Mouse (Mus musculus): ENCODE results near the gene Chchd3.

The Chchd3 gene

GRCm38 (mm10) chr6:33059735-33060576, at the start of gene Chchd3:
Gene Chchd3 (minus strand): TSS chr6:33060260.
- DNase-seq (ENCODE audit: low read depth), result peak; percentile 98

- DNase-seq (ENCODE audit: low read depth), result no peak
Measured at GRCm38 (mm10) chr6:33104661-33105060, 44.6 kb upstream of the Chchd3 start.

- no peak for DNase-seq (ENCODE audit: low read depth)
Measured at GRCm38 (mm10) chr6:33098903-33099302, 38.8 kb upstream of the Chchd3 start.

- no peak for DNase-seq (ENCODE audit: low read depth)
Measured at GRCm38 (mm10) chr6:33094671-33095233, 34.7 kb upstream of the Chchd3 start.

GRCm38 (mm10) chr6:33080186-33080585, 20.1 kb upstream of the Chchd3 start:
- no peak for DNase-seq (ENCODE audit: low read depth)

GRCm38 (mm10) chr6:33078260-33078936, 18.3 kb upstream of the Chchd3 start:
- no peak for DNase-seq (ENCODE audit: low read depth)

- no peak for DNase-seq (ENCODE audit: low read depth)
Measured at GRCm38 (mm10) chr6:33066462-33066861, 6.4 kb upstream of the Chchd3 start.

- DNase-seq (ENCODE audit: low read depth), result no peak
Measured at GRCm38 (mm10) chr6:33059276-33059675, 784 bp downstream of the Chchd3 start.

- no peak for DNase-seq (ENCODE audit: low read depth)
Measured at GRCm38 (mm10) chr6:33056392-33056791, 3.7 kb downstream of the Chchd3 start.

GRCm38 (mm10) chr6:33055663-33056062, 4.4 kb downstream of the Chchd3 start:
- peak; percentile 63 for DNase-seq (ENCODE audit: low read depth)

- no peak for DNase-seq (ENCODE audit: low read depth)
Measured at GRCm38 (mm10) chr6:33054946-33055345, 5.1 kb downstream of the Chchd3 start.

GRCm38 (mm10) chr6:33051642-33052041, 8.4 kb downstream of the Chchd3 start:
- no peak for DNase-seq (ENCODE audit: low read depth)

- no peak for DNase-seq (ENCODE audit: low read depth)
Measured at GRCm38 (mm10) chr6:33049705-33050420, 10.2 kb downstream of the Chchd3 start.

GRCm38 (mm10) chr6:33043480-33043879, 16.6 kb downstream of the Chchd3 start:
- no peak for DNase-seq (ENCODE audit: low read depth)

GRCm38 (mm10) chr6:33042880-33043279, 17.2 kb downstream of the Chchd3 start:
- DNase-seq (ENCODE audit: low read depth), result no peak

GRCm38 (mm10) chr6:33041978-33042377, 18.1 kb downstream of the Chchd3 start:
- DNase-seq (ENCODE audit: low read depth), result no peak

GRCm38 (mm10) chr6:33040360-33041090, 19.5 kb downstream of the Chchd3 start:
- no peak for DNase-seq (ENCODE audit: low read depth)

GRCm38 (mm10) chr6:33032543-33032942, 27.5 kb downstream of the Chchd3 start:
- DNase-seq (ENCODE audit: low read depth), result no peak

- no peak for DNase-seq (ENCODE audit: low read depth)
Measured at GRCm38 (mm10) chr6:33031631-33032030, 28.4 kb downstream of the Chchd3 start.

- no peak for DNase-seq (ENCODE audit: low read depth)
Measured at GRCm38 (mm10) chr6:33028296-33028695, 31.8 kb downstream of the Chchd3 start.

- no peak for DNase-seq (ENCODE audit: low read depth)
Measured at GRCm38 (mm10) chr6:33025041-33025440, 35.0 kb downstream of the Chchd3 start.

- no peak for DNase-seq (ENCODE audit: low read depth)
Measured at GRCm38 (mm10) chr6:33004607-33005006, 55.5 kb downstream of the Chchd3 start.
